Mouse (Mus musculus): ENCODE measurements around the gene Tnnt1. TPM values are rescaled to one million over a fixed set of nuclear protein-coding genes. Genes with fewer than 3 reads are reported as not detected.

Tnnt1 gene
- polyA plus RNA-seq, 1 experiment = 1,403 TPM

DNA sequence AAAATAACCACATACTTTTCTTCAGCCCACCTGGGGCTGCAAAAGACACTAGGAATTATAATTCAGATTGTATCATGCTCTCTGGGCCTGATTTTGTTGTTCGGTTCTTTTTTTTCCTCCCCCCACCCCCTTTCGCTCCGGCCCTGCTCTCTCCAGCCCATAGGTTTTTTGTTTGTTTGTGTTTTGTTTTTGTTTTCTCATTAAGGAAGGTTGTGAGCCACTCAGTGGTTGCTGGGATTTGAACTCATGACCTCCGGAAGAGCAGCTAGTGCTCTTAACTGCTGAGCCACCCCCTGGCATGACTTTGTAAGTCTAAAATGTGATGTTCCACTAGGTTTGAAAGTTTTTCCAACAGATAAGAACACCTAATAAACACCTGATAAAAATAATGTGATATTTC lies 13.1 kb downstream of the Tnnt1 start:
- TF ChIP-seq CEBPB (IDR thresholded peaks at IDR 0.05; ENCODE audit: insufficient read depth, poor library complexity, severe bottlenecking) (no peak), MAX (IDR thresholded peaks at IDR 0.05; ENCODE audit: low read depth) (no peak), USF1 (IDR thresholded peaks at IDR 0.05; ENCODE audit: low read depth) (no peak), MYOD1 (IDR thresholded peaks at IDR 0.05; ENCODE audit: control insufficient read depth in 1 of 3, insufficient read length in 2 of 3, low read depth in 2 of 3) (no peak), E2F4 (IDR thresholded peaks at IDR 0.05; ENCODE audit: insufficient read depth) (no peak), POLR2AphosphoS2 (IDR thresholded peaks at IDR 0.05; ENCODE audit: insufficient read length, low read depth) (no peak), MYOG (IDR thresholded peaks at IDR 0.05; ENCODE audit: control insufficient read depth in 1 of 3, insufficient read depth in 1 of 3, insufficient read length in 2 of 3, low read depth in 2 of 3) (no peak), POLR2A (IDR thresholded peaks at IDR 0.05; ENCODE audit: insufficient read length, low read depth) (no peak), REST (IDR thresholded peaks at IDR 0.05; ENCODE audit: insufficient read depth, insufficient read length) (no peak), SRF (IDR thresholded peaks at IDR 0.05; ENCODE audit: control insufficient read depth, insufficient read length, low read depth) (no peak), TCF3 (IDR thresholded peaks at IDR 0.05; ENCODE audit: insufficient read length, low read depth) (no peak), TCF12 (IDR thresholded peaks at IDR 0.05; ENCODE audit: insufficient read depth, poor library complexity, severe bottlenecking) (no peak)
- Histone ChIP-seq H3K4me3 (peak overlapping the region; percentile 53), H3ac (ENCODE audit: control insufficient read depth, insufficient read length) (no peak overlapping the region), H3K4me2 (ENCODE audit: low read depth) (no peak overlapping the region), H3K36me3 (ENCODE audit: control insufficient read depth, insufficient read depth) (no peaks in the 10 kb centered on the region), H3K27me3 (ENCODE audit: control insufficient read depth, insufficient read depth, insufficient read length) (no peaks in the 10 kb centered on the region), H3K79me2 (ENCODE audit: control insufficient read depth, insufficient read depth) (peaks cover 29% of the 10 kb centered on the region)

DNA sequence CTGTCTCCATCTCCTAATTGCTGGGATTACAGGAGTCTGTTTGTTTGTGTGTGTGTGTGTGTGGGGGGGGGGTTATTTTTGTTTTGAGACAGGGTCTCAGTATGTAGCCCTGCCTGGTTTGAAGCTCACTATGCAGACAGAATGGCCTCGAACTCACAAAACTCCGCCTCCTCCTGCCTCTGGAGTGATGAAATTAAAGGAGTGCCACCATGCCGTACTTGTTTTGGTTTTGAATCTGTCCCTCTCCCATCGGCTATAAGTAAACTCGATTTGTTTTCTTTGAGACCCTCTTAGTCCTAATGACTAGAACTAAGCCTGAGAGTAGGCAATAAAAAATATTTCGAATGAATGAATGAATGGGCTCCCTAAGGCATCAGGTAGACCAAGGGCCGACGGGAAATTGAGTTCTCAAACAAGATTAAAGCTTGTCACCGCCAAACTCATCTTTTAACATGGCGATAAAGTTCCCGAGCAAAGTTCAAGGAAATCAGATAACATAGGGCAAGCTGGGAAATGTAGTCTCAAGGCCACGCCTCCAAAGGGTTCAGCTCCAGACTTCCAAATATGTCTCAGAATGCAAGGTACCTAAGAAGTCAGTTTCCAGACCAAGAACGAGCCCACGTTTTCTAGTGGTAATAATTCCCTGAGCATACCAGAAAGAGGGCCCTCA lies 13.6 kb downstream of the Tnnt1 start:
- peak overlapping the region; percentile 86 for H3K4me2 ChIP-seq (ENCODE audit: low read depth)
- H3K79me2 ChIP-seq (ENCODE audit: control insufficient read depth, insufficient read depth) = peaks cover 34% of the 10 kb centered on the region
- TF ChIP-seq MYOD1 (IDR thresholded peaks at IDR 0.05; ENCODE audit: control insufficient read depth in 1 of 3, insufficient read length in 2 of 3, low read depth in 2 of 3) = no peak
- peak; percentile 43 for TF ChIP-seq SRF (IDR thresholded peaks at IDR 0.05; ENCODE audit: control insufficient read depth, insufficient read length, low read depth)
- peak; percentile 60 for TF ChIP-seq POLR2AphosphoS2 (IDR thresholded peaks at IDR 0.05; ENCODE audit: insufficient read length, low read depth)
- no peaks in the 10 kb centered on the region for H3K36me3 ChIP-seq (ENCODE audit: control insufficient read depth, insufficient read depth)
- no peak overlapping the region for H3ac ChIP-seq (ENCODE audit: control insufficient read depth, insufficient read length)
- no peaks in the 10 kb centered on the region for H3K27me3 ChIP-seq (ENCODE audit: control insufficient read depth, insufficient read depth, insufficient read length)
- peak overlapping the region; percentile 53 for H3K4me3 ChIP-seq

DNA sequence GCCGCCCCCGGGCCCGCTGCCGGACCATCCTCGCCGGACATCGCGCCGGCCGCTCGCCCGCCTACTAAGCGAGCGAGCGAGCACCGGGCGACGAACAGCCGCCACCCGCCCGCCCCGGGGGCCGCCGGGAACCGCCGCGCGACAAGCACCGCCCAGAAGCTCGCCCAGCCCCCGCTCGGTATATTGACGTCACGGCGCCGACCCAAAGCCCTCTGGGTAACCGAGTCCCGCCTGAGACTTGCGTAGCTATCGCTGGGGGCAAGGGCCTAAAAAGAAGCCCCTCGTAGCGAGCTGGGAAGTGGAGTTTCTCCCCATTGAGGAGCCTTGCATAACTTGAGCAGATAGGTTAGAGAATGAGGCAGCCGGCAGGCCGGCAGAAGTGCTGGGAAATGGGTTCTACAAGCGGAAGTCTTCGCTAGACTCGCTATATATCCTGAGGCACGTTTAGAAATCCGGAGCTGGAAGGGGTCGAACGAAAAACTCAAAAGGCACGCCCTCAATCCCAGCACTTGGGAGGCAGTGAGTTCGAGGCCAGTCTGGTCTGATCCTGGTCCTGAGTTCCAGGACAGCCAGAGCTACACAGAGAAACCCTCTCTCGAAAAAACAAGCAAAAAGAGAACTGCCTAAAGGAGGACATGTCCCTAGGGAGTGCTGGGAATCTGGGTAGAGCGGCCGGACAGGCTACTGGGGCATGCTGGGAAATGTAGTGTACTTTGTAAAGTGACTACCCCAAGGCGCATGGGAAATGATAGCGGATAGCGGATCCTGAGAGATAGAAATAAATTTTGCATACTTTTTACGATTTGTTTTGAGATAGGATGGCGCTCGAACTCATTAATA lies 14.4 kb downstream of the Tnnt1 start, which contains the start of gene Ppp1r12c:
TSS of gene Ppp1r12c (minus strand) at position 123 of the 840 bp plus-strand sequence.
- no peak for TF ChIP-seq E2F4 (IDR thresholded peaks at IDR 0.05; ENCODE audit: insufficient read depth)
- no peak for TF ChIP-seq USF1 (IDR thresholded peaks at IDR 0.05; ENCODE audit: low read depth)
- TF ChIP-seq MAX (IDR thresholded peaks at IDR 0.05; ENCODE audit: low read depth) = no peak
- peak; percentile 70 for TF ChIP-seq POLR2AphosphoS2 (IDR thresholded peaks at IDR 0.05; ENCODE audit: insufficient read length, low read depth)
- TF ChIP-seq MYOG (IDR thresholded peaks at IDR 0.05; ENCODE audit: control insufficient read depth in 1 of 3, insufficient read depth in 1 of 3, insufficient read length in 2 of 3, low read depth in 2 of 3) = peak in 1 of 3 experiments; percentile 34
- TF ChIP-seq POLR2A (IDR thresholded peaks at IDR 0.05; ENCODE audit: insufficient read length, low read depth) = peak; percentile 66
- no peak for TF ChIP-seq REST (IDR thresholded peaks at IDR 0.05; ENCODE audit: insufficient read depth, insufficient read length)
- TF ChIP-seq TCF12 (IDR thresholded peaks at IDR 0.05; ENCODE audit: insufficient read depth, poor library complexity, severe bottlenecking) = no peak
- Histone ChIP-seq H3K27me3 (ENCODE audit: control insufficient read depth, insufficient read depth, insufficient read length) (no peaks in the 10 kb centered on the region), H3ac (ENCODE audit: control insufficient read depth, insufficient read length) (peak within 1 kb of the TSS; percentile 76), H3K4me2 (ENCODE audit: low read depth) (peak within 1 kb of the TSS; percentile 86), H3K36me3 (ENCODE audit: control insufficient read depth, insufficient read depth) (peaks cover 2% of the 10 kb centered on the region), H3K79me2 (ENCODE audit: control insufficient read depth, insufficient read depth) (peaks cover 42% of the 10 kb centered on the region), H3K4me3 (peak within 1 kb of the TSS; percentile 53)

DNA sequence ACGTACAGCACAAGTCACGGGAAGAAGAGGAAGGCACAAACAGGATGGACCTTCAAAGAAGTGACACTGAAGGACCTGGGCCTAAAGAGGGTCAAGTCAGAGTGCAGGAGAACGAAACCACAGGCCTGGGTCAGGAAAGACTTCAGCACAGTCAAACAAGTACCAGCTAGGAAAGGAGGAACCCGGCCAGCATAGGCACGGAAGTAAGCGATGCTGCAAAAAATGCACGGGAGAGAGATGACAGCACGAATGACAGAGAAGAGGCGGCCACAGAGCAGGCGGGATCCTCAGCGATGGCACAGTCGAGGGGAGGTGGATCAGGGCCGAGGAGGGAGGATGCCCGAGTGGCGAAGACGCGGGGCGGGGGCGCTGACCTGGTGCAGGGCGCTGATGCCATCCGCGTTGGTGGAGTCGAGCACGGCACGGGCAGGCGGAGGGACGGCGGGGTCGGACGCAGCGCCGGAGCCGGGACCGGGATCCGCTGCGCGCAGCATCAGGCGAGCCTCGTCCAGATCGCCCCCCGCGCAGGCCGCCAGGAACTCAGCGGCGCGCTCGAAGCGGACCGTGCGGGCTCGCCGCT lies 15.2 kb downstream of the Tnnt1 start:
- Histone ChIP-seq H3K36me3 (ENCODE audit: control insufficient read depth, insufficient read depth) (peaks cover 8% of the 10 kb centered on the region), H3K4me3 (peak overlapping the region; percentile 53), H3ac (ENCODE audit: control insufficient read depth, insufficient read length) (peak overlapping the region; percentile 76), H3K4me2 (ENCODE audit: low read depth) (peak overlapping the region; percentile 68), H3K79me2 (ENCODE audit: control insufficient read depth, insufficient read depth) (peaks cover 50% of the 10 kb centered on the region), H3K27me3 (ENCODE audit: control insufficient read depth, insufficient read depth, insufficient read length) (no peaks in the 10 kb centered on the region)
- TF ChIP-seq POLR2A (IDR thresholded peaks at IDR 0.05; ENCODE audit: insufficient read length, low read depth) (peak; percentile 18), CEBPB (IDR thresholded peaks at IDR 0.05; ENCODE audit: insufficient read depth, poor library complexity, severe bottlenecking) (no peak), MYOG (IDR thresholded peaks at IDR 0.05; ENCODE audit: control insufficient read depth in 1 of 3, insufficient read depth in 1 of 3, insufficient read length in 2 of 3, low read depth in 2 of 3) (peak in 1 of 3 experiments; percentile 20)

DNA sequence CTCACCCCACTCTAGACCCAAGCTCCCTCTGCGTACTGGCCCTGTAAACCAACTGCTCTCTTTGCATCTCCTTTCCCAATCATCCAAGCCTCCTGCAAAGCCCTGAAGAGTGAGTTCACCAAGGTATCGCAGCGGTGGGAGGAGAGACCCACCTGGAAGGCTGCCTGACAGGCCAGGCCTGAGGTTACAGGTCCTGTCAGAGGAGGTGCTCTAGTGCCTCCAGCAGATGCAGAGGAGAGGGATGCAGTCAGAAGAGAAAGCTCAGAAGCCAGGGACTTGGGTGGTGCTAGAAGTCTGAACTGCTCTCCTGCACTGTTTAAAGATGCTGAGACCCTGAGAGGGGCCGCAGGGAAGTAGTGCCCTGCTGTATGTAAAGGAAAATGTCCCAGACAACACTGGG lies 17.1 kb downstream of the Tnnt1 start:
- TF ChIP-seq POLR2AphosphoS2 (IDR thresholded peaks at IDR 0.05; ENCODE audit: insufficient read length, low read depth) (no peak), MYOG (IDR thresholded peaks at IDR 0.05; ENCODE audit: control insufficient read depth in 1 of 3, insufficient read depth in 1 of 3, insufficient read length in 2 of 3, low read depth in 2 of 3) (no peak), SRF (IDR thresholded peaks at IDR 0.05; ENCODE audit: control insufficient read depth, insufficient read length, low read depth) (no peak), E2F4 (IDR thresholded peaks at IDR 0.05; ENCODE audit: insufficient read depth) (no peak), MYOD1 (IDR thresholded peaks at IDR 0.05; ENCODE audit: control insufficient read depth in 1 of 3, insufficient read length in 2 of 3, low read depth in 2 of 3) (no peak), USF1 (IDR thresholded peaks at IDR 0.05; ENCODE audit: low read depth) (no peak), REST (IDR thresholded peaks at IDR 0.05; ENCODE audit: insufficient read depth, insufficient read length) (no peak), TCF12 (IDR thresholded peaks at IDR 0.05; ENCODE audit: insufficient read depth, poor library complexity, severe bottlenecking) (no peak), CEBPB (IDR thresholded peaks at IDR 0.05; ENCODE audit: insufficient read depth, poor library complexity, severe bottlenecking) (no peak), MAX (IDR thresholded peaks at IDR 0.05; ENCODE audit: low read depth) (no peak), TCF3 (IDR thresholded peaks at IDR 0.05; ENCODE audit: insufficient read length, low read depth) (no peak), POLR2A (IDR thresholded peaks at IDR 0.05; ENCODE audit: insufficient read length, low read depth) (no peak)
- Histone ChIP-seq H3K27me3 (ENCODE audit: control insufficient read depth, insufficient read depth, insufficient read length) (no peaks in the 10 kb centered on the region), H3K36me3 (ENCODE audit: control insufficient read depth, insufficient read depth) (peaks cover 12% of the 10 kb centered on the region), H3ac (ENCODE audit: control insufficient read depth, insufficient read length) (no peak overlapping the region), H3K4me3 (no peak overlapping the region), H3K79me2 (ENCODE audit: control insufficient read depth, insufficient read depth) (peaks cover 65% of the 10 kb centered on the region), H3K4me2 (ENCODE audit: low read depth) (no peak overlapping the region)

All from myocyte (in vitro differentiated cells).